Mouse (Mus musculus) kidney, embryonic 15.5 days (tissue): ENCODE results near the gene Tmem143. TPM values are rescaled to one million over a fixed set of nuclear protein-coding genes. Genes with fewer than 3 reads are reported as not detected.
"Not testable (repeated sequence)": the region's sequence is repeated elsewhere in the genome, so short reads cannot be mapped to it uniquely, and the experiment has no call there.

Source experiments
- ATAC-seq: fragments of 200-750 bp; cut with Nextera tagmentation; replicated peaks from 2 replicates; pipeline ENCODE4 v1.8.0; 2017; ENCODE audit warnings: moderate TSS enrichment; ENCODE audit not compliant: low FRiP score
- H3K27ac ChIP-seq: fragments of 300-500 bp; sonication (generic); 2 replicates; pipeline ENCODE4 v1.5.1; 2015; ENCODE audit warnings: mild to moderate bottlenecking, inconsistent platforms
- H3K27me3 ChIP-seq: fragments of 300-500 bp; sonication (generic); 2 replicates; pipeline ENCODE4 v1.6.1; 2015; ENCODE audit warnings: inconsistent platforms
- H3K36me3 ChIP-seq: fragments of 300-500 bp; sonication (generic); 2 replicates; pipeline ENCODE4 v1.6.1; 2015; ENCODE audit warnings: inconsistent platforms
- H3K4me1 ChIP-seq: fragments of 300-500 bp; sonication (generic); 2 replicates; pipeline ENCODE4 v1.6.1; 2015; ENCODE audit warnings: inconsistent platforms
- H3K4me2 ChIP-seq: fragments of 300-500 bp; sonication (generic); 2 replicates; pipeline ENCODE4 v1.6.1; 2015; ENCODE audit warnings: moderate library complexity, mild to moderate bottlenecking, inconsistent platforms
- H3K4me3 ChIP-seq: fragments of 300-500 bp; sonication (generic); replicated peaks from 2 replicates; pipeline ENCODE4 v1.5.1; 2015; ENCODE audit warnings: mild to moderate bottlenecking, inconsistent platforms
- H3K9ac ChIP-seq: fragments of 300-500 bp; sonication (generic); 2 replicates; pipeline ENCODE4 v1.6.1; 2015; ENCODE audit warnings: mild to moderate bottlenecking, inconsistent platforms
- H3K9me3 ChIP-seq: fragments of 300-500 bp; sonication (generic); replicated peaks from 2 replicates; pipeline ENCODE4 v1.6.1; 2016; ENCODE audit warnings: inconsistent platforms
- WGBS: fragments of 180-500 bp; shearing (Covaris S2); methylation state at CpG from one replicate; pipeline ENCODE4 v1.1.7; 2015; ENCODE audit warnings: mixed read lengths; 5-methylcytosine and 5-hydroxymethylcytosine counted together
- polyA plus RNA-seq: library from polyadenylated mRNA; unstranded; fragments of >200 nt; fragmentation: Nextera tagmentation; extraction: Ambion mirVana; gene quantifications from 2 replicates; pipeline ENCODE4 v1.2.1, GENCODE M21; 2015

The Tmem143 gene
- polyA plus RNA-seq, 1 experiment from 2014 or later, result 6.2 TPM

DNA sequence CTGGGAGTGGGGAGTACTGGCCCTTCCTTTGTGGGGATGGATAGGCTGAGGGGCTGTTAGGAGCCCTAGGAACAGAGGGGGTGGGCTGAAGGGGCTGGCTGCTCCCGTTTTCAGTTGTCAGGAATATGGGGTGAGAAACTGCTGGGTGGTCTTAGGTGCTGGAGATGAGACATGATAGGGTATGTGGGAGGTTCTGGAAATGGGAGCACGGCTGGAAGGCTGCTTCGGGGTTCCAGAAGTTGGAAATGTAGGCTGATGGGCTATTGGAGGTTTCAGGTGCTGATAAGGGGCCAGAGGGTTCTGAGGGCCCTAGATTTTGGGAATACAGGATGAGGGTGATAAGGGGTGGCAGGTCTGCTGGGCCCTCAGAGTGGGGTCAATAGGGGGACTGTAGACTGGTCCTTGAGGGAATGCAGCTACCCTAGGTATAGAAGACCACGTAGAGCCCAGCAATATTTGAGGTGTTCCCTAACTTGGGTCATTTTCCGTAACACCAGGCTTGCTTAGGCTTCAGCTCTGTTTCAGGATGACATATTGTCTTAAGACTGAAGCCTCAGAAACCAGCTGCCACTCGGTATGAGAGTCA is 717 bp upstream of the Tmem143 start:
- WGBS, result 72% methylated on average over 6 of the region's 6 CpGs
- Histone ChIP-seq H3K36me3 (no peaks in the 10 kb centered on the region), H3K27me3 (no peaks in the 10 kb centered on the region), H3K27ac (peak overlapping the region; percentile 61), H3K9me3 (no peaks in the 10 kb centered on the region), H3K4me3 (peak overlapping the region; percentile 54), H3K4me2 (peak overlapping the region; percentile 86), H3K4me1 (peaks cover 16% of the 10 kb centered on the region), H3K9ac (0 out of 2 replicates have a peak overlapping the region, but pooled peaks have one; percentile 4)
- peak; percentile 10 for ATAC-seq

DNA sequence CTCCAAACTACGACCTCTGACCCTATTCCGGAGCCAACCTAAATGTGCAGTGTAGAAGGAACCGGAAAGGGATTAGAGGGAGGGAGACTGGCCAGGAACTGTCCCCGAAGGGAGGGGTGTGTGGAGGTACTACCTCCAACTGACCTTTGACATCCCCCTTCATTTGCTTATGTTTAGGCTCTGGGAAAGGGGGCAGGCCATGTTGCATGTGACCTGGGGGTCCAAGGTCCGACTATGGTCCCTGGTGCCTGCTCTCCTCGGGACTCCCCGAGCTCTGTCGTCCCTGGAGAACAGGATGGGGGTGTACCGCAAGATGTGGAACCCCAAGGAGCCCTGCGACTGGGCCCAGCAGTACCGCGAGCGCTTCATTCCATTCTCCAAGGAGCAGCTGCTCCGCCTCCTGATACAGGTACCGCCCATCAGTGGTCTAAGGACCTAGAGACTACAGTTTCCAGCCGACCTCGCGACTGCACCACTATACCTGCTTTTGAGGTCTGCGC is 567 bp downstream of the Tmem143 start:
- Histone ChIP-seq H3K4me2 (peak overlapping the region; percentile 86), H3K27me3 (no peaks in the 10 kb centered on the region), H3K9me3 (no peaks in the 10 kb centered on the region), H3K36me3 (no peaks in the 10 kb centered on the region), H3K9ac (peak overlapping the region; percentile 48), H3K27ac (peak overlapping the region; percentile 90), H3K4me3 (peak overlapping the region; percentile 54), H3K4me1 (peaks cover 20% of the 10 kb centered on the region)
- ATAC-seq, result peak; percentile 79
- WGBS, result under 1% methylated on average over 19 of the region's 19 CpGs

DNA sequence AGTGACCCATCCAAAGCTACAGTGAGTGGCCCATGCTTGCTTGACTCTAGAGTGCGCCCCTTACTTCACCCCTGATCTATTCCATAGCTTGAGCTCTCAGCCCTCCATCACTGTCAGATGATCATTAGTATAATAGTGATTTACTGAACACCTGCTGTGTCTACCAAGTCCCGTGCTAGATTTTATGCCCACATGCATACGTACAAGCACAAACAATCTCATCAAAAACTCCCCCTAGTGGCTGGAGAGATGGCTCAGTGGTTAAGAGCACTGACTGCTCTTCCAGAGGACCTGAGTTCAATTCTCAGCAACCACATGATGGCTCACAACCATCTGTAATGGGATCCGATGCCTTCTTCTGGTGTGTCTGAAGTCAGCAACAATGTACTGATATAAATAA is 1.4 kb downstream of the Tmem143 start:
- 61% methylated on average over 4 of the region's 4 CpGs for WGBS
- Histone ChIP-seq H3K9ac (0 out of 2 replicates have a peak overlapping the region, but pooled peaks have one; percentile 48), H3K27ac (peak overlapping the region; percentile 90; the same call in 1 of the 2 replicates), H3K4me3 (peak overlapping the region; percentile 54), H3K4me1 (peaks cover 20% of the 10 kb centered on the region), H3K4me2 (peak overlapping the region; percentile 86)
- not testable (repeated sequence) for H3K27me3 ChIP-seq, ATAC-seq, H3K9me3 ChIP-seq, H3K36me3 ChIP-seq

DNA sequence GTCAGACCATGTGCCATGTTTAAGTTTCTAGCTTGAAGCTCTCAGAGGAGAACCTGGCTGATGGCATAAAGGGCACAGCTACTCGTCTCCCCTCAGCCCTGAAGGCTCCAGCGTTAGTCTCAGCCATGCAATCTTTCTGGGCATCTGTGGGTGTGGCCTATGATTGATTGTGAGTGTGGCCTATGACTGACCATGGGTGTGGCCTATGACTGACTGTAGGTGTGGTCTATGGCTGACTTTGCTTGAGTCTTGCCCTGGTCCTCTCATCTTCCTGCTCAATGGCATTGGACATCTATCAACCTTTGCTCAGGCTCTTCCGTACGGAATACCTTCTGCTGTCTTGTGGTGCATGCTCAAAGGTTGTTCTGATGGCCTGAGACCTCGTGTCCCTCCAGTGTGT is 4.8 kb downstream of the Tmem143 start:
- no peaks in the 10 kb centered on the region for H3K27me3 ChIP-seq
- no peak overlapping the region for H3K9ac ChIP-seq
- WGBS, result 54% methylated on average over 5 of the region's 5 CpGs
- no peak overlapping the region for H3K4me3 ChIP-seq
- H3K4me2 ChIP-seq, result no peak overlapping the region
- no peaks in the 10 kb centered on the region for H3K9me3 ChIP-seq
- H3K4me1 ChIP-seq, result peaks cover 15% of the 10 kb centered on the region
- no peak for ATAC-seq
- H3K36me3 ChIP-seq, result no peaks in the 10 kb centered on the region
- no peak overlapping the region for H3K27ac ChIP-seq

DNA sequence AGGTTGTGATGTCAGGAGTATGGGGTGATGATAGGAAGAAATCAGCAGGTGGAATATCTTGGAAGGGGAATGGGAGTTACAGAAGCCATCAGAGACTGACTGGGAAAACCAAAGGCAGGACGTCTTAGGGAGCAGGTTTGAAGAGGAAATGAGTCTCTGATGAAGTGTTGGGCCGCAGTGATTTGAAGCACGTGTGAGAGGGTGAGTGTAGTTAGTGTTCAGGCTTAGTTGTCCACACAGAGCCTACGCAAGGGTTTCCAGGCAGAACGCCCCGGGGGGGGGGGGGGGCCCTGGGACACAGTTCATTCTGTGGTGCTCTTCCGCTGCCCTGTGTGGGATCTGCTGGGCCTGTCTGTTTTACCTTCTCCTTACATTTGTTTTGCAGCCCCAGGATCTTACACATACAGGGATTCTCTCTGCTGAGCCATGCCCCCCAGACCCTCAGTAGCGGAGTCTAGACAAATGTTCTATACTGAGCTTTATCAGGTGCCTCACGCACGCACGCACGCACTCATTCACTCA is 5.8 kb downstream of the Tmem143 start:
- Histone ChIP-seq H3K9ac (no peak overlapping the region), H3K4me1 (peaks cover 10% of the 10 kb centered on the region), H3K9me3 (no peaks in the 10 kb centered on the region), H3K27ac (0 out of 2 replicates have a peak overlapping the region, but pooled peaks have one; percentile 22), H3K4me3 (no peak overlapping the region), H3K27me3 (no peaks in the 10 kb centered on the region), H3K4me2 (no peak overlapping the region), H3K36me3 (no peaks in the 10 kb centered on the region)
- WGBS, result 76% methylated on average over 11 of the region's 12 CpGs
- no peak for ATAC-seq

DNA sequence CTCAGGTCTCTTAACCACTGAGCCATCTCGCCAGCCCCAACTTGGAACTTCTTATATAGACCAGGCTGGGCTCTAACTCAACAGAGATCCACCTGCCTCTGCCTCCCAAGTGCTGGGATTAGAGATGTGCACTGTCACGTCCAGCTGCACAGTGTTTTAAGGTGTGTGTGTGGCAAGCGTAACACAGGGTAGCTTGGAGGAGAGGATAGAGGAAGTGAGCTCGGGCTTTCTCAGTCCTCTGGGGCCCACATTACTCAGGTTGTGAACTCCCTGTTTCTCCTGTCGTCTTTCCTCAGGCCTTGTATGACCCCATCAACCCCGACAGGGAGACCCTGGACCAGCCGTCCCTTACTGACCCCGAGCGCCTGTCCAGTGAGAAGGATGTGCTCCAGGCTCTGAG is 9.9 kb downstream of the Tmem143 start:
- Histone ChIP-seq H3K4me3 (no peak overlapping the region), H3K27me3 (no peaks in the 10 kb centered on the region), H3K9ac (no peak overlapping the region), H3K4me1 (0 out of 2 replicates have a peak, but pooled peaks cover 1% of the 10 kb centered on the region), H3K9me3 (no peaks in the 10 kb centered on the region), H3K27ac (no peak overlapping the region), H3K36me3 (peaks cover 17% of the 10 kb centered on the region), H3K4me2 (no peak overlapping the region)
- ATAC-seq, result no peak
- 87% methylated on average over 9 of the region's 9 CpGs for WGBS

DNA sequence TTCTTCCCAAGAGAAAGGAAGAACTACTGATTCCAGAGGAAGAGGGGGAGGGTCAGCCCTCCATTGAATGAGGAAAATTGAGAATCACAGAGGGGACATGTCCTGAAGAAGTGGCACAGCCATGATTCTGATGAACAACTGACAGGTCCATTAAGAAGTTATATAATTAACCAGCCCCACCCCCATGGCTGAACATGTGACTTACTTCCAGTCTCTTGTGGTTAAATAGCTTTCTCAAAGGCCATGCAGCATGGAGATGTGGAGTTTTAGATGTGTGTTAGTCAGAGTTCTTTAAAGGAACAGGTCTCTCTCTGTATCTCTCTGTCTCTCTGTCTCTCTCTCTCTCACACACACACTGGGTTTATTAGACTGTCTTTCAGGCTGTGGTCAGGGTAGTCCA is 11.6 kb downstream of the Tmem143 start:
- H3K4me1 ChIP-seq, result no peaks in the 10 kb centered on the region
- H3K9ac ChIP-seq, result no peak overlapping the region
- peaks cover 17% of the 10 kb centered on the region for H3K36me3 ChIP-seq
- H3K9me3 ChIP-seq, result no peaks in the 10 kb centered on the region
- ATAC-seq, result no peak
- H3K27ac ChIP-seq, result no peak overlapping the region
- no peak overlapping the region for H3K4me3 ChIP-seq
- no peak overlapping the region for H3K4me2 ChIP-seq
- H3K27me3 ChIP-seq, result no peaks in the 10 kb centered on the region

DNA sequence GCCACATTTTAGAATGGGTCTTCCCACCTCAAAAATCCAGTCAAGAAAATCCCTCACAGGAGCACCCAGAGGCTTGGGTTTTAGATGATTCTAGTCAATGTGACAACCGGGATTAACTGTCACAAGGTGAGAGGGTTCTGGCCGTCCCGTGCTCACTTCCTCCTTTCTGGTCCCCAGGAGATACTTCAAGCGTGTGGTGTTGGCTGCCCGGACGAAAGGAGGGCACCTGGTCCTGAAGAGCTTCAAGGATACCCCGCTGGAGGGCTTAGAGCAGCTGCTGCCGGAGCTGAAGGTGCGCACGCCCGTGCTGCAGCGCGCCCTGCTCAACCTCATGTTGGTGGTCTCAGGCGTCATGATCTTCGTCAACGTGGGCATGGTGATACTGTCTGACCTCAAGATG is 12.4 kb downstream of the Tmem143 start:
- no peak overlapping the region for H3K4me3 ChIP-seq
- no peaks in the 10 kb centered on the region for H3K27me3 ChIP-seq
- no peaks in the 10 kb centered on the region for H3K9me3 ChIP-seq
- no peak for ATAC-seq
- H3K27ac ChIP-seq, result no peak overlapping the region
- peaks cover 17% of the 10 kb centered on the region for H3K36me3 ChIP-seq
- H3K4me1 ChIP-seq, result no peaks in the 10 kb centered on the region
- H3K4me2 ChIP-seq, result no peak overlapping the region
- no peak overlapping the region for H3K9ac ChIP-seq
- WGBS, result 95% methylated on average over 16 of the region's 16 CpGs

DNA sequence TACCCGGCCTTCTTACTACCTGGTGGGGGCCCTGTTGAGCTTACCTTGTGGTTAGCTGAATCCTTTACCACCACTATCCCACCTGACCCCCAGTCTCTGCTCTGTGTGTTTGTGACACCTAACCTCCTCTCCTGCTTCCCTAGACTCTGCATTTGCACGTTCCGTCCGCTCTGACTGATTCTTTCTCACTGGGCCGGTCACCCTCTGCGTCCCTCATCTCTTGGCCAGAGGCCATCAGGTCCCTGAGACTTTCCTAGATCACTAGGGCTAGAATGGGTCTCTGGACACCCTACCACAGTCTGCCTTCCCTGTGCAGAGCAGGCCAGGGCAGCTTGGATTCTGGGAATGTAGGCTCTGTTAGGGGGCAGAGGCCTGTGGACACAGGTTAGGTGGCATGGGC is 17.3 kb downstream of the Tmem143 start:
- peaks cover 40% of the 10 kb centered on the region for H3K4me1 ChIP-seq
- H3K27me3 ChIP-seq, result no peaks in the 10 kb centered on the region
- H3K36me3 ChIP-seq, result peaks cover 16% of the 10 kb centered on the region
- no peak overlapping the region for H3K4me3 ChIP-seq
- 89% methylated on average over 6 of the region's 6 CpGs for WGBS
- H3K27ac ChIP-seq, result no peak overlapping the region
- H3K9ac ChIP-seq, result no peak overlapping the region
- no peak overlapping the region for H3K4me2 ChIP-seq
- no peaks in the 10 kb centered on the region for H3K9me3 ChIP-seq
- no peak for ATAC-seq

DNA sequence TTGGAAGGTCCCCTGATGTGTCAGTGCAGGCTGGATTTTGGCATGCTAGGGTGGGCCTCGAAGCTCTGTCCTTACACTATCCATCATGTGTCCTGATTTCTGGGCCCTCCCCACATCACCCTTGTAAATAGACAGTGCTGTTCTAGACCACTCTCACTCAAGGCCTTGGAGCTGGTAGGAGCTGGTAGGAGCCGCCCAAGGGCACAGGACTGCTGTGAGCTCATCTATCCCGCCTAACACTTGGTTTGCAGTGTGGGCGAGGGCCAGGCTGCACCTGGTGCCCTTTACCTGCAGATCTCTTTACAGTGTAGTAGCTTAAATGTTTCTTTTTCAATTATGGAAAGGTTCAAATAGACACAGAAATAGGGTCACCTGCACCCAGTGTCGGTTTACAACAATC is 18.3 kb downstream of the Tmem143 start:
- WGBS, result 87% methylated on average over 5 of the region's 5 CpGs
- H3K4me3 ChIP-seq, result no peak overlapping the region
- H3K9me3 ChIP-seq, result no peaks in the 10 kb centered on the region
- no peaks in the 10 kb centered on the region for H3K27me3 ChIP-seq
- no peak for ATAC-seq
- no peak overlapping the region for H3K27ac ChIP-seq
- no peak overlapping the region for H3K9ac ChIP-seq
- peaks cover 50% of the 10 kb centered on the region for H3K4me1 ChIP-seq
- H3K36me3 ChIP-seq, result peaks cover 7% of the 10 kb centered on the region
- H3K4me2 ChIP-seq, result no peak overlapping the region

DNA sequence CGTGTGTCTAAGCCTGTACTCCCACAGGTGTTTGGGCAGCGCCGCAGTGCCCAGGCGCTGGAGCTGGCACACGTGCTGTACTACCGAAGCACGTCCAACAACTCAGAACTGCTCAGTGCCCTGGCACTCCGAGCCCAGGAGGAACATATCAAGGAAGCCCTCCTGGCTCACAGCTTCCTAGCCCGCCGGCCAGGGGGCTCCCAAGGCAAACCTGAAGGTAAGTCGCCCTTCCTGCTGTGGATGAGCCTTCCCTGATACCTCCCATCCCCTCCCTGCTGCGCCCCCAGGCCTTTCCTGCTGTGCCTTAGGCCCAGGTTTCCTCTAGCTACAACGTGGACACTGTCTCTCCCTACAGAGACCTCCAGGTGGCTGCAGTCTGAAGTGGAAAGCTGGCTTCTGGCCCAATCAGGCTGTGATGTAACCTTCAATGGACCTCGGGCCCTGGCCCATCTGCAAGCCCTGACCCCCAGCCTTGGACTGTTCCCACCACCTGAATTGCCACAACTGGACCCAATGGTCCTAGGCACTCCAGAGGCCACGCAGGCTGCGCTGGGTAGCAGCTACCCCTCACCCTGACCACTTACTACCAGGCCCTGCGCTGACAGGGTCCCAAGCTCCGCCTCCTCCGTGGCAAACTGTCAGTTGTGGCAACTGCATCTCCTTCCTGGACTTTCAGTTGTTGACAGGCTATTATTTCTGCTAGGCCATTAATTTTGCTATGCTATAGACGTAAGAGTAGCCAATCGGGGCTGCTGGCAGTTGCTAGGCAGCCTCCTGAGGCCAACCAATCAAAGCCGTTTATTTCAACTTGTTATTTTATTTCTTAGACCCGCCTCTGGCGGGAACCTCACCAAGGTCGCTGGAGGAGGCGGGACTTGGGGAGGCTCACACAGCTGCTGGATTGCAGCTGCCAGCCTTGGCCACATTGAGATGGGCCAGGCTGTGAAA is 19.6 kb downstream of the Tmem143 start:
- Histone ChIP-seq H3K27me3 (no peaks in the 10 kb centered on the region), H3K4me3 (peak overlapping the region; percentile 32), H3K27ac (peak overlapping the region; percentile 93), H3K36me3 (no peaks in the 10 kb centered on the region), H3K9me3 (no peaks in the 10 kb centered on the region), H3K4me2 (peak overlapping the region; percentile 56), H3K9ac (peak overlapping the region; percentile 29), H3K4me1 (peaks cover 63% of the 10 kb centered on the region)
- 34% methylated on average over 26 of the region's 26 CpGs for WGBS
- ATAC-seq, result peak; percentile 78
